Mouse (Mus musculus): ENCODE results near the gene 2610001J05Rik. TPM values are rescaled to one million over a fixed set of nuclear protein-coding genes. Genes with fewer than 3 reads are reported as not detected.

Gene 2610001J05Rik
- polyA plus RNA-seq (2017; shearing (Covaris generic)): 100 to 1,000 TPM in 1 of 2 experiments, 10 to 100 TPM in 1; 90.5 to 101 TPM

GRCm38 (mm10) chr6:13870919-13871624, at the start of gene 2610001J05Rik:
TSS of gene 2610001J05Rik (minus strand) at chr6:13871518.

GRCm38 (mm10) chr6:13839345-13840054, 31.8 kb downstream of the 2610001J05Rik start, which contains the start of gene Gpr85:
TSS of gene Gpr85 (minus strand) at chr6:13839942.

Other genes with a start within 250 kb of the 2610001J05Rik start
- gene Bmt2, start 193.6 kb downstream of the 2610001J05Rik start, polyA plus RNA-seq (2017; shearing (Covaris generic)): 10 to 100 TPM; 26.0 to 27.0 TPM
- gene Gpr85, start 31.6 kb downstream of the 2610001J05Rik start, polyA plus RNA-seq (2017; shearing (Covaris generic)): under 1 TPM in 1 of 2 experiments, not detected in 1; 0.72 TPM

All from activated CD4-positive, CD25-positive, alpha-beta regulatory T cell (primary cell).